11 mouse cellular contexts compared by ENCODE assay signal in genomic region chrX:78539734-78540133, GRCm38 (mm10). TPM values are rescaled to one million over a fixed set of nuclear protein-coding genes. Genes with fewer than 3 reads are reported as not detected.
A peak's percentile ranks its signal among the peaks of the same experiment; 100 is the strongest.
DNase-seq lines count a peak whose midpoint lies in the region; ATAC-seq and TF ChIP-seq lines count a peak whose summit lies in the region.
"Had no signal": no experiment of that assay in that cellular context is flagged by ENCODE, and none has a peak within 500 bp of the region (broad histone marks: within the 10 kb centered on the region; RNA-seq: fewer than 3 reads in every experiment).

No protein-coding gene starts in this region.

- H3K36me3 ChIP-seq in kidney, postnatal 0 days (ENCODE audit: insufficient read depth, low read length), result no peaks in the 10 kb centered on the region
- H3K36me3 ChIP-seq: liver, embryonic 15.5 days had no signal

- H3K9ac ChIP-seq in kidney, postnatal 0 days (ENCODE audit: low read depth, low read length), result no peak overlapping the region
- H3K9ac ChIP-seq: forebrain, embryonic 13.5 days; liver, embryonic 15.5 days had no signal

- no peaks in the 10 kb centered on the region for H3K4me1 ChIP-seq in kidney, postnatal 0 days (replicated peaks; ENCODE audit: insufficient read depth, low read length)
- H3K4me1 ChIP-seq: forebrain, embryonic 13.5 days; liver, embryonic 15.5 days had no signal

- no peaks in the 10 kb centered on the region for H3K9me3 ChIP-seq in kidney, postnatal 0 days (replicated peaks; ENCODE audit: low read length)
- H3K9me3 ChIP-seq: forebrain, embryonic 13.5 days; liver, embryonic 15.5 days had no signal

- peak; percentile 30; the same call in 1 of the 2 replicates for TF ChIP-seq CTCF in kidney, postnatal 0 days (IDR thresholded peaks at IDR 0.05; ENCODE audit: low read depth)

- no peak overlapping the region for H3K4me2 ChIP-seq in kidney, postnatal 0 days (ENCODE audit: low read length)
- H3K4me2 ChIP-seq: forebrain, embryonic 13.5 days; heart, embryonic 11.5 days; liver, embryonic 15.5 days had no signal

- no peak overlapping the region for H3K27ac ChIP-seq in kidney, postnatal 0 days
- H3K27ac ChIP-seq: forebrain, embryonic 13.5 days; liver, embryonic 15.5 days had no signal

- DNase-seq in kidney, postnatal 0 days (ENCODE audit: low spot score), result no peak
- no peak for DNase-seq in kidney, postnatal 10 days
- DNase-seq in B cell, adult 2 months, result peak; percentile 2 to 11
- DNase-seq in R1 (ENCODE audit: low read depth, low spot score), result peak; percentile 4
- no peak for DNase-seq in urinary bladder, adult 18-20 months (ENCODE audit: low spot score in 2 of 2)
- no peak for DNase-seq in cerebellum, postnatal 4 days (ENCODE audit: low spot score in 2 of 2)

- no peak overlapping the region for H3K4me3 ChIP-seq in kidney, postnatal 0 days (replicated peaks; ENCODE audit: low read depth, low read length)
- H3K4me3 ChIP-seq: forebrain, embryonic 13.5 days; liver, embryonic 15.5 days had no signal

- no peak for ATAC-seq in kidney, postnatal 0 days (replicated peaks; ENCODE audit: low FRiP score, low read depth)
- peak; percentile 83 for ATAC-seq in megakaryocyte, adult 5-6 weeks (ENCODE audit: poor library complexity, severe bottlenecking)
- no peak for ATAC-seq in cerebellum, adult (ENCODE audit: insufficient number of reproducible peaks, low FRiP score, low TSS enrichment)
- ATAC-seq: forebrain, embryonic 13.5 days had no signal

- no peaks in the 10 kb centered on the region for H3K27me3 ChIP-seq in kidney, postnatal 0 days (ENCODE audit: insufficient read depth, low read length)
- H3K27me3 ChIP-seq: forebrain, embryonic 13.5 days; liver, embryonic 15.5 days had no signal

RNA-seq across cellular contexts. Expression of gene Prrg1, which starts 44.0 kb away (rescaled TPM):
- 7.7 and 7.8 TPM in 2 replicates for polyA plus RNA-seq in kidney, postnatal 0 days (2015; fragmentation: Nextera tagmentation; extraction: Ambion mirVana)
- 7.5 and 8.2 TPM in 2 replicates for total RNA-seq in megakaryocyte, adult 5-6 weeks (2015)
- 5.7 and 10.2 TPM in 2 replicates for total RNA-seq in megakaryocyte, adult 5-6 weeks (2017)

Comparison
In these comparisons a context has a peak if more than half of its experiments do, and no peak if none do; other contexts are left out.
1. DNase-seq: peak in B cell, adult 2 months (2 of 2) and R1 (single experiment); none in kidney, postnatal 0 days (single experiment), kidney, postnatal 10 days (single experiment), urinary bladder, adult 18-20 months (0 of 2) and cerebellum, postnatal 4 days (0 of 2).